Mouse (Mus musculus) liver, embryonic 13.5 days (tissue): Measurements from ENCODE around the gene Otog. TPM values are rescaled to one million over a fixed set of nuclear protein-coding genes. Genes with fewer than 3 reads are reported as not detected.
A peak's percentile ranks its signal among the peaks of the same experiment; 100 is the strongest.

ENCODE experiments used
- ATAC-seq: fragments of 200-750 bp; cut with Nextera tagmentation; 2 replicates; pipeline ENCODE4 v1.8.0; 2017; ENCODE audit warnings: low read depth, mild to moderate bottlenecking, moderate number of reproducible peaks, moderate library complexity
- DNase-seq: peaks from one replicate; pipeline ENCODE4 v3.0.0; 2022
- H3K27ac ChIP-seq: fragments of 300-500 bp; sonication (generic); 2 replicates; pipeline ENCODE4 v1.5.1; 2015; ENCODE audit warnings: moderate library complexity, mild to moderate bottlenecking, inconsistent platforms
- H3K27me3 ChIP-seq: fragments of 300-500 bp; sonication (generic); 2 replicates; pipeline ENCODE4 v1.6.1; 2015; ENCODE audit warnings: mild to moderate bottlenecking, inconsistent platforms
- H3K36me3 ChIP-seq: fragments of 300-500 bp; sonication (generic); 2 replicates; pipeline ENCODE4 v1.6.1; 2015; ENCODE audit warnings: mild to moderate bottlenecking, inconsistent platforms
- H3K4me1 ChIP-seq: fragments of 300-500 bp; sonication (generic); replicated peaks from 2 replicates; pipeline ENCODE4 v1.6.1; 2015; ENCODE audit warnings: inconsistent platforms
- H3K4me2 ChIP-seq: fragments of 300-500 bp; sonication (generic); 2 replicates; pipeline ENCODE4 v1.6.1; 2015; ENCODE audit warnings: inconsistent platforms, mild to moderate bottlenecking, moderate library complexity
- H3K4me3 ChIP-seq: fragments of 300-500 bp; sonication (generic); replicated peaks from 2 replicates; pipeline ENCODE4 v1.5.1; 2015; ENCODE audit warnings: mild to moderate bottlenecking, inconsistent platforms
- H3K9ac ChIP-seq: fragments of 300-500 bp; sonication (generic); 2 replicates; pipeline ENCODE4 v1.6.1; 2015; ENCODE audit warnings: mild to moderate bottlenecking, inconsistent platforms
- H3K9me3 ChIP-seq: fragments of 300-500 bp; sonication (generic); replicated peaks from 2 replicates; pipeline ENCODE4 v1.6.1; 2016; ENCODE audit warnings: inconsistent platforms
- WGBS: fragments of 180-500 bp; shearing (Covaris S2); methylation state at CpG from one replicate; pipeline ENCODE4 v1.1.7; 2015; ENCODE audit not compliant: insufficient replicate concordance; 5-methylcytosine and 5-hydroxymethylcytosine counted together
- polyA plus RNA-seq: library from polyadenylated mRNA; unstranded; fragments of >200 nt; fragmentation: Nextera tagmentation; extraction: Ambion mirVana; gene quantifications from 2 replicates; pipeline ENCODE4 v1.2.1, GENCODE M21; 2015

The Otog gene
- polyA plus RNA-seq = not detected in 2 replicates

- no peak for ATAC-seq
- 24% methylated on average over 2 of the region's 2 CpGs for WGBS
Observed at GRCm38 (mm10) chr7:46240696-46241095, at the start of gene Otog. Gene Otog, plus strand, starts transcription at chr7:46240987.

GRCm38 (mm10) chr7:46195356-46195755 lies 45.4 kb upstream of the Otog start:
- no peaks in the 10 kb centered on the region for H3K4me1 ChIP-seq
- H3K36me3 ChIP-seq = no peaks in the 10 kb centered on the region
- H3K9me3 ChIP-seq = no peaks in the 10 kb centered on the region
- DNase-seq (no peak), ATAC-seq (no peak)
- no peak overlapping the region for H3K9ac ChIP-seq
- no peak overlapping the region for H3K27ac ChIP-seq
- H3K4me2 ChIP-seq = no peak overlapping the region
- WGBS = 58% methylated on average over 5 of the region's 5 CpGs
- no peak overlapping the region for H3K4me3 ChIP-seq
- H3K27me3 ChIP-seq = no peaks in the 10 kb centered on the region

More at GRCm38 (mm10) chr7:46240696-46241095, at the start of gene Otog:
- DNase-seq = no peak
- H3K27ac ChIP-seq = no peak within 1 kb of the TSS
- no peak within 1 kb of the TSS for H3K4me3 ChIP-seq
- no peaks in the 10 kb centered on the region for H3K27me3 ChIP-seq
- H3K4me2 ChIP-seq = no peak within 1 kb of the TSS
- H3K9me3 ChIP-seq = no peaks in the 10 kb centered on the region
- H3K9ac ChIP-seq = no peak within 1 kb of the TSS
- H3K4me1 ChIP-seq = no peaks in the 10 kb centered on the region
- no peaks in the 10 kb centered on the region for H3K36me3 ChIP-seq

GRCm38 (mm10) chr7:46200021-46200420 lies 40.8 kb upstream of the Otog start:
- Histone ChIP-seq H3K9ac (no peak overlapping the region), H3K4me3 (no peak overlapping the region), H3K27me3 (no peaks in the 10 kb centered on the region), H3K36me3 (no peaks in the 10 kb centered on the region), H3K27ac (no peak overlapping the region), H3K4me1 (no peaks in the 10 kb centered on the region), H3K9me3 (no peaks in the 10 kb centered on the region), H3K4me2 (no peak overlapping the region)
- no peak for DNase-seq
- WGBS = 48% methylated on average over 6 of the region's 6 CpGs
- no peak for ATAC-seq

GRCm38 (mm10) chr7:46201649-46202048 lies 39.1 kb upstream of the Otog start:
- no peak for ATAC-seq

GRCm38 (mm10) chr7:46204046-46204471 lies 36.7 kb upstream of the Otog start:
- no peaks in the 10 kb centered on the region for H3K36me3 ChIP-seq
- no peak overlapping the region for H3K27ac ChIP-seq
- H3K4me2 ChIP-seq = no peak overlapping the region
- H3K9me3 ChIP-seq = no peaks in the 10 kb centered on the region
- no peak overlapping the region for H3K9ac ChIP-seq
- H3K27me3 ChIP-seq = 0 out of 2 replicates have a peak, but pooled peaks cover 4% of the 10 kb centered on the region
- no peaks in the 10 kb centered on the region for H3K4me1 ChIP-seq
- no peak for DNase-seq
- no peak for ATAC-seq
- H3K4me3 ChIP-seq = no peak overlapping the region
- 48% methylated on average over 11 of the region's 11 CpGs for WGBS

More at GRCm38 (mm10) chr7:46201649-46202048, 39.1 kb upstream of the Otog start:
- H3K4me3 ChIP-seq = no peak overlapping the region
- no peaks in the 10 kb centered on the region for H3K9me3 ChIP-seq
- no peak overlapping the region for H3K9ac ChIP-seq
- no peak overlapping the region for H3K27ac ChIP-seq
- no peak overlapping the region for H3K4me2 ChIP-seq
- H3K4me1 ChIP-seq = no peaks in the 10 kb centered on the region
- DNase-seq = no peak
- H3K27me3 ChIP-seq = no peaks in the 10 kb centered on the region
- 17% methylated on average over 14 of the region's 14 CpGs for WGBS
- H3K36me3 ChIP-seq = no peaks in the 10 kb centered on the region

- H3K9me3 ChIP-seq = no peaks in the 10 kb centered on the region
- DNase-seq = no peak
- H3K9ac ChIP-seq = no peak overlapping the region
- H3K4me1 ChIP-seq = no peaks in the 10 kb centered on the region
- no peaks in the 10 kb centered on the region for H3K36me3 ChIP-seq
- no peak for ATAC-seq
- H3K27ac ChIP-seq = no peak overlapping the region
- 0 out of 2 replicates have a peak, but pooled peaks cover 4% of the 10 kb centered on the region for H3K27me3 ChIP-seq
- H3K4me3 ChIP-seq = no peak overlapping the region
- H3K4me2 ChIP-seq = no peak overlapping the region
- 57% methylated on average over 6 of the region's 6 CpGs for WGBS
Observed at GRCm38 (mm10) chr7:46204775-46205174, 36.0 kb upstream of the Otog start.

- H3K36me3 ChIP-seq = no peaks in the 10 kb centered on the region
- DNase-seq (no peak), ATAC-seq (no peak)
- 72% methylated on average over 8 of the region's 8 CpGs for WGBS
- no peaks in the 10 kb centered on the region for H3K4me1 ChIP-seq
- no peak overlapping the region for H3K9ac ChIP-seq
- no peak overlapping the region for H3K4me3 ChIP-seq
- 0 out of 2 replicates have a peak, but pooled peaks cover 4% of the 10 kb centered on the region for H3K27me3 ChIP-seq
- H3K27ac ChIP-seq = no peak overlapping the region
- no peak overlapping the region for H3K4me2 ChIP-seq
- no peaks in the 10 kb centered on the region for H3K9me3 ChIP-seq
Observed at GRCm38 (mm10) chr7:46208131-46208530, 32.7 kb upstream of the Otog start.

GRCm38 (mm10) chr7:46210276-46210675 lies 30.5 kb upstream of the Otog start:
- H3K4me2 ChIP-seq = no peak overlapping the region
- 66% methylated on average over 6 of the region's 6 CpGs for WGBS
- no peaks in the 10 kb centered on the region for H3K9me3 ChIP-seq
- no peak overlapping the region for H3K27ac ChIP-seq
- no peak overlapping the region for H3K9ac ChIP-seq
- H3K36me3 ChIP-seq = no peaks in the 10 kb centered on the region
- H3K27me3 ChIP-seq = 0 out of 2 replicates have a peak, but pooled peaks cover 4% of the 10 kb centered on the region
- H3K4me3 ChIP-seq = no peak overlapping the region
- DNase-seq (no peak), ATAC-seq (no peak)
- H3K4me1 ChIP-seq = no peaks in the 10 kb centered on the region

GRCm38 (mm10) chr7:46216481-46216880 lies 24.3 kb upstream of the Otog start:
- peaks cover 6% of the 10 kb centered on the region; the same call in 1 of the 2 replicates for H3K27me3 ChIP-seq
- H3K4me3 ChIP-seq = no peak overlapping the region
- H3K9me3 ChIP-seq = no peaks in the 10 kb centered on the region
- no peak overlapping the region for H3K9ac ChIP-seq
- H3K4me1 ChIP-seq = 0 out of 2 replicates have a peak, but pooled peaks cover 4% of the 10 kb centered on the region
- H3K4me2 ChIP-seq = no peak overlapping the region
- H3K27ac ChIP-seq = no peak overlapping the region
- WGBS = 45% methylated on average over 2 of the region's 2 CpGs
- H3K36me3 ChIP-seq = no peaks in the 10 kb centered on the region
- DNase-seq (no peak), ATAC-seq (no peak)

GRCm38 (mm10) chr7:46218415-46218814 lies 22.4 kb upstream of the Otog start:
- Histone ChIP-seq H3K27me3 (peaks cover 6% of the 10 kb centered on the region; the same call in 1 of the 2 replicates), H3K27ac (no peak overlapping the region), H3K9me3 (no peaks in the 10 kb centered on the region), H3K9ac (no peak overlapping the region), H3K4me3 (no peak overlapping the region), H3K4me2 (no peak overlapping the region), H3K4me1 (0 out of 2 replicates have a peak, but pooled peaks cover 4% of the 10 kb centered on the region), H3K36me3 (no peaks in the 10 kb centered on the region)
- DNase-seq (peak; percentile 42), ATAC-seq (peak; percentile 55; the same call in 1 of the 2 replicates)
- 18% methylated on average over 11 of the region's 11 CpGs for WGBS

- 53% methylated on average over 8 of the region's 8 CpGs for WGBS
- ATAC-seq = no peak
- H3K27me3 ChIP-seq = peaks cover 6% of the 10 kb centered on the region; the same call in 1 of the 2 replicates
Observed at GRCm38 (mm10) chr7:46220591-46221129, 20.1 kb upstream of the Otog start.

GRCm38 (mm10) chr7:46226253-46226652 lies 14.5 kb upstream of the Otog start:
- Histone ChIP-seq H3K9ac (no peak overlapping the region), H3K4me1 (no peaks in the 10 kb centered on the region), H3K4me2 (no peak overlapping the region), H3K27me3 (no peaks in the 10 kb centered on the region), H3K27ac (no peak overlapping the region), H3K36me3 (no peaks in the 10 kb centered on the region), H3K4me3 (no peak overlapping the region), H3K9me3 (no peaks in the 10 kb centered on the region)
- ATAC-seq (no peak), DNase-seq (no peak)
- 22% methylated on average over 7 of the region's 7 CpGs for whole genome bisulfite sequencing

More at GRCm38 (mm10) chr7:46220591-46221129, 20.1 kb upstream of the Otog start:
- no peak overlapping the region for H3K4me3 ChIP-seq
- no peak for DNase-seq
- H3K4me2 ChIP-seq = no peak overlapping the region
- 0 out of 2 replicates have a peak, but pooled peaks cover 4% of the 10 kb centered on the region for H3K4me1 ChIP-seq
- no peak overlapping the region for H3K27ac ChIP-seq
- no peak overlapping the region for H3K9ac ChIP-seq
- no peaks in the 10 kb centered on the region for H3K9me3 ChIP-seq
- no peaks in the 10 kb centered on the region for H3K36me3 ChIP-seq
